Mouse (Mus musculus): ENCODE results near the gene Phf20. TPM values are rescaled to one million over a fixed set of nuclear protein-coding genes. Genes with fewer than 3 reads are reported as not detected.
"Not testable (repeated sequence)": the region's sequence is repeated elsewhere in the genome, so short reads cannot be mapped to it uniquely, and the experiment has no call there.

Phf20 gene
- 10 to 100 TPM; 76.5 to 77.4 TPM for total RNA-seq (2021)
- long read RNA-seq, experiment 1, full-length matches to known transcripts: 6 of 33 reads
- long read RNA-seq, experiment 1, partial matches to known transcripts: 15 of 33 reads
- long read RNA-seq, experiment 1, other reads (novel, unspliced or antisense): 12 of 33 reads
- long read RNA-seq, experiment 2, full-length matches to known transcripts: 8 of 36 reads
- long read RNA-seq, experiment 2, partial matches to known transcripts: 19 of 36 reads
- long read RNA-seq, experiment 2, other reads (novel, unspliced or antisense): 9 of 36 reads

GRCm38 (mm10) chr2:156196302-156197128 lies at the start of gene Phf20:
Gene Phf20, plus strand, starts transcription at chr2:156196466.
- DNase-seq (ENCODE audit: low spot score in 2 of 2): peak; percentile 96

- DNase-seq (ENCODE audit: low spot score in 2 of 2): no peak
Measured at GRCm38 (mm10) chr2:156147316-156147915, 48.9 kb upstream of the Phf20 start.

- DNase-seq (ENCODE audit: low spot score in 2 of 2): no peak
Measured at GRCm38 (mm10) chr2:156151538-156151937, 44.7 kb upstream of the Phf20 start.

GRCm38 (mm10) chr2:156165478-156165877 lies 30.8 kb upstream of the Phf20 start:
- DNase-seq (ENCODE audit: low spot score in 2 of 2): no peak

- DNase-seq (ENCODE audit: low spot score in 2 of 2): no peak
Measured at GRCm38 (mm10) chr2:156166557-156166956, 29.7 kb upstream of the Phf20 start.

- no peak for DNase-seq (ENCODE audit: low spot score in 2 of 2)
Measured at GRCm38 (mm10) chr2:156177079-156177478, 19.2 kb upstream of the Phf20 start.

- no peak for DNase-seq (ENCODE audit: low spot score in 2 of 2)
Measured at GRCm38 (mm10) chr2:156177651-156178050, 18.6 kb upstream of the Phf20 start.

GRCm38 (mm10) chr2:156179046-156179795 lies 17.0 kb upstream of the Phf20 start:
- DNase-seq (ENCODE audit: low spot score in 2 of 2): peak; percentile 73 to 74

- DNase-seq (ENCODE audit: low spot score in 2 of 2): no peak
Measured at GRCm38 (mm10) chr2:156179796-156180093, 16.5 kb upstream of the Phf20 start.

GRCm38 (mm10) chr2:156180094-156180821 lies 16.0 kb upstream of the Phf20 start, which contains the start of gene Rbm39:
Gene Rbm39, minus strand, starts transcription at chr2:156180238.
- peak; percentile 100 for DNase-seq (ENCODE audit: low spot score in 2 of 2)

- no peak for DNase-seq (ENCODE audit: low spot score in 2 of 2)
Measured at GRCm38 (mm10) chr2:156180824-156181590, 15.3 kb upstream of the Phf20 start.

- DNase-seq (ENCODE audit: low spot score in 2 of 2): no peak
Measured at GRCm38 (mm10) chr2:156181592-156181991, 14.7 kb upstream of the Phf20 start.

- not testable (repeated sequence) for DNase-seq (ENCODE audit: low spot score in 2 of 2)
Measured at GRCm38 (mm10) chr2:156189241-156189640, 7.0 kb upstream of the Phf20 start.

GRCm38 (mm10) chr2:156190004-156190896 lies 6.0 kb upstream of the Phf20 start:
- DNase-seq (ENCODE audit: low spot score in 2 of 2): no peak

- no peak for DNase-seq (ENCODE audit: low spot score in 2 of 2)
Measured at GRCm38 (mm10) chr2:156191540-156191939, 4.7 kb upstream of the Phf20 start.

GRCm38 (mm10) chr2:156192068-156192467 lies 4.2 kb upstream of the Phf20 start:
- no peak for DNase-seq (ENCODE audit: low spot score in 2 of 2)

- no peak for DNase-seq (ENCODE audit: low spot score in 2 of 2)
Measured at GRCm38 (mm10) chr2:156193066-156193862, 3.0 kb upstream of the Phf20 start.

GRCm38 (mm10) chr2:156194571-156194970 lies 1.7 kb upstream of the Phf20 start:
- DNase-seq (ENCODE audit: low spot score in 2 of 2): no peak

All from layer of hippocampus, postnatal 14 days (tissue).